Comparison of ENCODE assay signal across 8 mouse cellular contexts in the genomic region with DNA sequence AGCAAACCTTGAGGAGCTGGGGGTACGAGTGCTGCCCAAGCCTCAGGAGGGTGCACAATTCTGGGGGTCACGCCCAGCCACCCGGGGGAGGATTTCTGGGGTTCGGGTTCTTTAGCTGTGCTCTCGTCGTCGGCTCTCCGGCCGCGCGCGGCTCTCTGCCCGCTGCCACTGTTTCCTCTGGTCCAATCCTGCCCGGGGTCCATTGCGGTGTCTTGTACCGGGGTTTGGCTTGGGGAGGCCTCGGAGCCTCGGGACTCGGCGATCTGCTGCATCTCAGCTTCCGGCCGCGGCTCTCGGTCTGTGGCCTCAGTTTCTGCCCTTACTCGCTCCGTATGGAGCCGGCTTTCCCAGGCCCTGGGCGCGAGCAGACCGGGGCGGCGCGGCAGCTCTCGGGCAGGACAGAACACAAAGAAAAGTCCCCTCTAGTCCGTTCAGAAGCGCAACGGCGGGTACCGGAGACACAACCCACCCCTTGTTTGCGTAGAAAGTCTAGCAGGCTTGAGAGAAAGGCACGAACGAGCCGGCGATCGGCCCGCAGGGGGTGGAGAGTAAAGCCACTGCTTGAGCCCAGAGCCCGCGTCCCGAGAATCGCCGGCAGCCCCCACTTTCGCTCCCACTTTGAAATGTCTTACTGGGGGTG. TPM values are rescaled to one million over a fixed set of nuclear protein-coding genes. Genes with fewer than 3 reads are reported as not detected.
DNase-seq lines count a peak whose midpoint lies in the region; ATAC-seq and TF ChIP-seq lines count a peak whose summit lies in the region.

No protein-coding gene starts in this region.

- H3K9ac ChIP-seq in forebrain, embryonic 13.5 days: peak overlapping the region; percentile 100
- peak overlapping the region; percentile 97 for H3K9ac ChIP-seq in intestine, embryonic 15.5 days
- H3K9ac ChIP-seq in lung, postnatal 0 days (replicated peaks; ENCODE audit: low read depth): peak overlapping the region; percentile 99

- no peak for TF ChIP-seq POLR2A in brain, embryonic 14.5 days (IDR thresholded peaks at IDR 0.05; ENCODE audit: borderline replicate concordance, extremely low read depth, insufficient read depth, insufficient read length, poor library complexity, severe bottlenecking)

- WGBS in forebrain, embryonic 13.5 days: under 1% methylated on average over 52 of the region's 52 CpGs
- under 1% methylated on average over 52 of the region's 52 CpGs for WGBS in intestine, embryonic 15.5 days
- WGBS in lung, postnatal 0 days: under 1% methylated on average over 49 of the region's 52 CpGs

- H3K27ac ChIP-seq in forebrain, embryonic 13.5 days: peak overlapping the region; percentile 100
- peak overlapping the region; percentile 73 for H3K27ac ChIP-seq in intestine, embryonic 15.5 days
- peak overlapping the region; percentile 91 for H3K27ac ChIP-seq in lung, postnatal 0 days (ENCODE audit: low read length)

- H3K4me3 ChIP-seq in forebrain, embryonic 13.5 days: peak overlapping the region; percentile 94
- H3K4me3 ChIP-seq in intestine, embryonic 15.5 days (replicated peaks): peak overlapping the region; percentile 59
- peak overlapping the region; percentile 75 for H3K4me3 ChIP-seq in lung, postnatal 0 days (ENCODE audit: low read depth, low read length)

- no peak for ATAC-seq in forebrain, embryonic 13.5 days
- no peak for ATAC-seq in intestine, embryonic 15.5 days
- ATAC-seq in lung, postnatal 0 days: no peak

- H3K4me1 ChIP-seq in forebrain, embryonic 13.5 days: peaks cover 32% of the 10 kb centered on the region
- H3K4me1 ChIP-seq in intestine, embryonic 15.5 days (replicated peaks): peaks cover 21% of the 10 kb centered on the region
- peaks cover 10% of the 10 kb centered on the region; the same call in 1 of the 2 replicates for H3K4me1 ChIP-seq in lung, postnatal 0 days (ENCODE audit: insufficient read depth, low read depth, low read length)

- TF ChIP-seq CTCF in brain, embryonic 14.5 days (IDR thresholded peaks at IDR 0.05; ENCODE audit: borderline replicate concordance, extremely low read depth, insufficient read depth, insufficient read length): no peak
- TF ChIP-seq CTCF in lung, postnatal 0 days (IDR thresholded peaks at IDR 0.05): no peak

- TF ChIP-seq EP300 in lung, postnatal 0 days (IDR thresholded peaks at IDR 0.05): no peak

- H3K4me2 ChIP-seq in forebrain, embryonic 13.5 days: peak overlapping the region; percentile 95
- H3K4me2 ChIP-seq in intestine, embryonic 15.5 days (replicated peaks): peak overlapping the region; percentile 97
- H3K4me2 ChIP-seq in lung, postnatal 0 days (replicated peaks; ENCODE audit: low read depth, low read length): peak overlapping the region; percentile 98

- peaks cover 10% of the 10 kb centered on the region for H3K36me3 ChIP-seq in forebrain, embryonic 13.5 days (ENCODE audit: poor library complexity, severe bottlenecking)
- H3K36me3 ChIP-seq in intestine, embryonic 15.5 days: no peaks in the 10 kb centered on the region
- no peaks in the 10 kb centered on the region for H3K36me3 ChIP-seq in lung, postnatal 0 days (ENCODE audit: insufficient read depth, low read length)

- no peaks in the 10 kb centered on the region for H3K9me3 ChIP-seq in forebrain, embryonic 13.5 days (replicated peaks)
- no peaks in the 10 kb centered on the region for H3K9me3 ChIP-seq in intestine, embryonic 15.5 days
- H3K9me3 ChIP-seq in lung, postnatal 0 days (ENCODE audit: low read length): no peaks in the 10 kb centered on the region

- no peaks in the 10 kb centered on the region for H3K27me3 ChIP-seq in forebrain, embryonic 13.5 days
- no peaks in the 10 kb centered on the region for H3K27me3 ChIP-seq in intestine, embryonic 15.5 days (replicated peaks)
- no peaks in the 10 kb centered on the region for H3K27me3 ChIP-seq in lung, postnatal 0 days (replicated peaks; ENCODE audit: insufficient read depth, low read length)

- DNase-seq in ovary, postnatal 10 days (ENCODE audit: low spot score): peak; percentile 66
- no peak for DNase-seq in ovary, adult 18-20 months (ENCODE audit: low spot score)
- DNase-seq in brain, embryonic 14.5 days (ENCODE audit: low read depth): peak; percentile 80
- DNase-seq in lung, postnatal 0 days (ENCODE audit: low spot score): peak; percentile 51
- DNase-seq in spleen, postnatal 10 days (ENCODE audit: low spot score in 2 of 2): peak; percentile 50 to 52
- no peak for DNase-seq in frontal cortex, postnatal 14 days (ENCODE audit: low spot score in 2 of 2)

RNA-seq across cellular contexts. Expression of a gene that starts 1.5 kb away (rescaled TPM):
- polyA plus RNA-seq in brain, embryonic 14.5 days (2012; rRNA removed): 29.0 and 47.0 TPM in 2 replicates
- 17.2 TPM in 2 replicates for polyA plus RNA-seq in forebrain, embryonic 13.5 days (2015; fragmentation: Nextera tagmentation; extraction: Ambion mirVana)
- polyA plus RNA-seq in intestine, embryonic 15.5 days (2015; fragmentation: Nextera tagmentation; extraction: Ambion mirVana): 5.8 and 7.1 TPM in 2 replicates
- polyA plus RNA-seq in lung, postnatal 0 days (2015; fragmentation: Nextera tagmentation; extraction: Ambion mirVana): 5.9 and 6.6 TPM in 2 replicates

Comparison
In these comparisons a context has a peak if more than half of its experiments do, and no peak if none do; other contexts are left out.
1. DNase-seq: peak in ovary, postnatal 10 days (single experiment), brain, embryonic 14.5 days (single experiment), lung, postnatal 0 days (single experiment) and spleen, postnatal 10 days (2 of 2); none in ovary, adult 18-20 months (single experiment) and frontal cortex, postnatal 14 days (0 of 2).
2. Peak in every context shown above with its lines, with median percentiles within 50 percentile points of each other: H3K27ac ChIP-seq, H3K4me2 ChIP-seq, H3K4me3 ChIP-seq and H3K9ac ChIP-seq.